Mouse (Mus musculus): ENCODE measurements around the gene Casp14. TPM values are rescaled to one million over a fixed set of nuclear protein-coding genes. Genes with fewer than 3 reads are reported as not detected.

Casp14 gene
- polyA plus RNA-seq, 1 experiment from 2014 or later = 36.7 TPM

- no peaks in the 10 kb centered on the region for H3K27me3 ChIP-seq
- H3K9ac ChIP-seq = no peak overlapping the region
- no peak overlapping the region for H3K27ac ChIP-seq
- no peak for ATAC-seq (ENCODE audit: insufficient number of reproducible peaks, low FRiP score, low TSS enrichment, low read depth)
- H3K36me3 ChIP-seq = no peaks in the 10 kb centered on the region
- H3K4me3 ChIP-seq = no peak overlapping the region
- H3K4me2 ChIP-seq = no peak overlapping the region
- H3K4me1 ChIP-seq = no peaks in the 10 kb centered on the region
- WGBS = 87% methylated on average over 1 of the region's 1 CpGs
- H3K9me3 ChIP-seq = no peaks in the 10 kb centered on the region
Observed at GRCm38 (mm10) chr10:78664546-78664945, 53.5 kb downstream of the Casp14 start.

Other genes with a start within 250 kb of the Casp14 start
- not detected in 2 replicates for gene Olfr1358, start 200.9 kb downstream of the Casp14 start, polyA plus RNA-seq (2015; fragmentation: Nextera tagmentation; extraction: Ambion mirVana)
- 77.0 and 86.2 TPM in 2 replicates for gene Ilvbl, start 143.9 kb downstream of the Casp14 start, polyA plus RNA-seq (2015; fragmentation: Nextera tagmentation; extraction: Ambion mirVana)
- 20.2 and 20.3 TPM in 2 replicates for gene Syde1, start 126.3 kb downstream of the Casp14 start, polyA plus RNA-seq (2015; fragmentation: Nextera tagmentation; extraction: Ambion mirVana)
- not detected in 2 replicates for gene Olfr1357, start 100.2 kb downstream of the Casp14 start, polyA plus RNA-seq (2015; fragmentation: Nextera tagmentation; extraction: Ambion mirVana)
- gene Ccdc105, start 34.8 kb upstream of the Casp14 start, polyA plus RNA-seq (2015; fragmentation: Nextera tagmentation; extraction: Ambion mirVana) = 0.10 and 0.14 TPM in 2 replicates
- gene Slc1a6, start 62.2 kb upstream of the Casp14 start, polyA plus RNA-seq (2015; fragmentation: Nextera tagmentation; extraction: Ambion mirVana) = 0.82 and 1.0 TPM in 2 replicates
- gene Olfr1356, start 133.9 kb upstream of the Casp14 start, polyA plus RNA-seq (2015; fragmentation: Nextera tagmentation; extraction: Ambion mirVana) = not detected in 2 replicates
- not detected in 2 replicates for gene Olfr1355, start 157.2 kb upstream of the Casp14 start, polyA plus RNA-seq (2015; fragmentation: Nextera tagmentation; extraction: Ambion mirVana)
- not detected in 2 replicates for gene Olfr1354, start 194.9 kb upstream of the Casp14 start, polyA plus RNA-seq (2015; fragmentation: Nextera tagmentation; extraction: Ambion mirVana)
- gene Olfr8, start 232.3 kb upstream of the Casp14 start, polyA plus RNA-seq (2015; fragmentation: Nextera tagmentation; extraction: Ambion mirVana) = not detected in 2 replicates
- not detected in 2 replicates for gene Olfr1353, start 245.0 kb upstream of the Casp14 start, polyA plus RNA-seq (2015; fragmentation: Nextera tagmentation; extraction: Ambion mirVana)